Mouse (Mus musculus) CD4-positive, CD25-positive, alpha-beta regulatory T cell, adult 2 months (primary cell): ENCODE results near the gene Pip4k2b.
"Not testable (repeated sequence)": the region's sequence is repeated elsewhere in the genome, so short reads cannot be mapped to it uniquely, and the experiment has no call there.

ENCODE experiments used
- DNase-seq: peaks from one replicate; pipeline ENCODE4 v3.0.0-alpha.2; 2012; ENCODE audit warnings: low read depth, low spot score

The Pip4k2b gene

GRCm38 (mm10) chr11:97753277-97753676 lies 8.8 kb upstream of the Pip4k2b start:
- no peak for DNase-seq

- no peak for DNase-seq
Measured at GRCm38 (mm10) chr11:97748496-97748895, 4.0 kb upstream of the Pip4k2b start.

GRCm38 (mm10) chr11:97747773-97748172 lies 3.3 kb upstream of the Pip4k2b start:
- DNase-seq, result no peak

- no peak for DNase-seq
Measured at GRCm38 (mm10) chr11:97745331-97745721, 822 bp upstream of the Pip4k2b start.

GRCm38 (mm10) chr11:97744718-97745330 lies 320 bp upstream of the Pip4k2b start:
- DNase-seq, result peak; percentile 98

GRCm38 (mm10) chr11:97743423-97743822 lies 1.1 kb downstream of the Pip4k2b start:
- peak; percentile 30 for DNase-seq

- DNase-seq, result no peak
Measured at GRCm38 (mm10) chr11:97742591-97742990, 1.9 kb downstream of the Pip4k2b start.

GRCm38 (mm10) chr11:97742157-97742556 lies 2.3 kb downstream of the Pip4k2b start:
- no peak for DNase-seq

GRCm38 (mm10) chr11:97740190-97740589 lies 4.3 kb downstream of the Pip4k2b start:
- DNase-seq, result peak; percentile 41

GRCm38 (mm10) chr11:97739155-97739554 lies 5.3 kb downstream of the Pip4k2b start:
- DNase-seq, result peak; percentile 46

GRCm38 (mm10) chr11:97738703-97739102 lies 5.8 kb downstream of the Pip4k2b start:
- peak; percentile 67 for DNase-seq

GRCm38 (mm10) chr11:97737600-97737999 lies 6.9 kb downstream of the Pip4k2b start:
- no peak for DNase-seq

GRCm38 (mm10) chr11:97736645-97737044 lies 7.9 kb downstream of the Pip4k2b start:
- DNase-seq, result no peak

GRCm38 (mm10) chr11:97734810-97735209 lies 9.7 kb downstream of the Pip4k2b start:
- DNase-seq, result not testable (repeated sequence)

- no peak for DNase-seq
Measured at GRCm38 (mm10) chr11:97733689-97734088, 10.8 kb downstream of the Pip4k2b start.

GRCm38 (mm10) chr11:97728730-97729129 lies 15.8 kb downstream of the Pip4k2b start:
- peak; percentile 47 for DNase-seq

GRCm38 (mm10) chr11:97728311-97728710 lies 16.2 kb downstream of the Pip4k2b start:
- DNase-seq, result peak; percentile 82

GRCm38 (mm10) chr11:97723709-97724108 lies 20.8 kb downstream of the Pip4k2b start:
- DNase-seq, result no peak

- DNase-seq, result no peak
Measured at GRCm38 (mm10) chr11:97721338-97721737, 23.2 kb downstream of the Pip4k2b start.

GRCm38 (mm10) chr11:97719041-97719440 lies 25.5 kb downstream of the Pip4k2b start:
- peak; percentile 60 for DNase-seq

- peak; percentile 31 for DNase-seq
Measured at GRCm38 (mm10) chr11:97718281-97718860, 26.1 kb downstream of the Pip4k2b start.

GRCm38 (mm10) chr11:97717369-97718280 lies 26.9 kb downstream of the Pip4k2b start:
- DNase-seq, result no peak
